Mouse (Mus musculus): Measurements from ENCODE around the gene Ppan. TPM values are rescaled to one million over a fixed set of nuclear protein-coding genes. Genes with fewer than 3 reads are reported as not detected.

Ppan gene
- polyA plus RNA-seq (2015; fragmentation: Nextera tagmentation; extraction: Ambion mirVana) = 57.3 and 64.1 TPM in 2 replicates

- H3K4me2 ChIP-seq (ENCODE audit: low read depth, low read length) = peak within 1 kb of the TSS; percentile 88
- under 1% methylated on average over 41 of the region's 43 CpGs for WGBS
- H3K27ac ChIP-seq (ENCODE audit: low read length) = peak within 1 kb of the TSS; percentile 95
- H3K36me3 ChIP-seq (ENCODE audit: control insufficient read depth, insufficient read depth, low read length) = peaks cover 32% of the 10 kb centered on the region
- H3K27me3 ChIP-seq (ENCODE audit: control insufficient read depth, insufficient read depth, low read depth, low read length) = no peaks in the 10 kb centered on the region
- peak within 1 kb of the TSS; percentile 93 for H3K4me3 ChIP-seq (ENCODE audit: low read length)
- peak within 1 kb of the TSS; percentile 93 for H3K9ac ChIP-seq (ENCODE audit: low read length)
- ATAC-seq (ENCODE audit: low read depth) = peak; percentile 97
- H3K9me3 ChIP-seq (ENCODE audit: control insufficient read depth, low read length) = no peaks in the 10 kb centered on the region
- peaks cover 5% of the 10 kb centered on the region for H3K4me1 ChIP-seq (replicated peaks; ENCODE audit: control insufficient read depth, insufficient read depth, low read length)
Measured at GRCm38 (mm10) chr9:20887704-20888385, at the start of gene Ppan. Gene Ppan, plus strand, starts transcription at chr9:20888175.

GRCm38 (mm10) chr9:20838931-20839330, 49.0 kb upstream of the Ppan start:
- no peak overlapping the region for H3K4me3 ChIP-seq (ENCODE audit: low read length)
- ATAC-seq (ENCODE audit: low read depth) = no peak

GRCm38 (mm10) chr9:20842211-20842610, 45.8 kb upstream of the Ppan start:
- WGBS = 42% methylated on average over 4 of the region's 4 CpGs
- Histone ChIP-seq H3K4me2 (ENCODE audit: low read depth, low read length) (no peak overlapping the region), H3K4me3 (ENCODE audit: low read length) (no peak overlapping the region), H3K4me1 (replicated peaks; ENCODE audit: control insufficient read depth, insufficient read depth, low read length) (no peaks in the 10 kb centered on the region), H3K9ac (ENCODE audit: low read length) (no peak overlapping the region), H3K36me3 (ENCODE audit: control insufficient read depth, insufficient read depth, low read length) (no peaks in the 10 kb centered on the region), H3K27ac (ENCODE audit: low read length) (no peak overlapping the region), H3K27me3 (ENCODE audit: control insufficient read depth, insufficient read depth, low read depth, low read length) (no peaks in the 10 kb centered on the region), H3K9me3 (ENCODE audit: control insufficient read depth, low read length) (no peaks in the 10 kb centered on the region)
- ATAC-seq (ENCODE audit: low read depth) = no peak

More at GRCm38 (mm10) chr9:20838931-20839330, 49.0 kb upstream of the Ppan start:
- 46% methylated on average over 6 of the region's 6 CpGs for WGBS
- no peaks in the 10 kb centered on the region for H3K27me3 ChIP-seq (ENCODE audit: control insufficient read depth, insufficient read depth, low read depth, low read length)
- H3K27ac ChIP-seq (ENCODE audit: low read length) = no peak overlapping the region
- no peaks in the 10 kb centered on the region for H3K4me1 ChIP-seq (replicated peaks; ENCODE audit: control insufficient read depth, insufficient read depth, low read length)
- no peak overlapping the region for H3K9ac ChIP-seq (ENCODE audit: low read length)
- no peaks in the 10 kb centered on the region for H3K36me3 ChIP-seq (ENCODE audit: control insufficient read depth, insufficient read depth, low read length)
- H3K9me3 ChIP-seq (ENCODE audit: control insufficient read depth, low read length) = no peaks in the 10 kb centered on the region
- no peak overlapping the region for H3K4me2 ChIP-seq (ENCODE audit: low read depth, low read length)

- Histone ChIP-seq H3K27me3 (ENCODE audit: control insufficient read depth, insufficient read depth, low read depth, low read length) (no peaks in the 10 kb centered on the region), H3K36me3 (ENCODE audit: control insufficient read depth, insufficient read depth, low read length) (no peaks in the 10 kb centered on the region), H3K9ac (ENCODE audit: low read length) (no peak overlapping the region), H3K4me2 (ENCODE audit: low read depth, low read length) (no peak overlapping the region), H3K9me3 (ENCODE audit: control insufficient read depth, low read length) (no peaks in the 10 kb centered on the region), H3K27ac (ENCODE audit: low read length) (no peak overlapping the region), H3K4me3 (ENCODE audit: low read length) (no peak overlapping the region), H3K4me1 (replicated peaks; ENCODE audit: control insufficient read depth, insufficient read depth, low read length) (no peaks in the 10 kb centered on the region)
- WGBS = 35% methylated on average over 2 of the region's 2 CpGs
- no peak for ATAC-seq (ENCODE audit: low read depth)
Measured at GRCm38 (mm10) chr9:20842670-20843069, 45.3 kb upstream of the Ppan start.

- 85% methylated on average over 2 of the region's 2 CpGs for WGBS
- no peaks in the 10 kb centered on the region for H3K27me3 ChIP-seq (ENCODE audit: control insufficient read depth, insufficient read depth, low read depth, low read length)
- H3K4me2 ChIP-seq (ENCODE audit: low read depth, low read length) = no peak overlapping the region
- no peak overlapping the region for H3K4me3 ChIP-seq (ENCODE audit: low read length)
- no peaks in the 10 kb centered on the region for H3K36me3 ChIP-seq (ENCODE audit: control insufficient read depth, insufficient read depth, low read length)
- no peak overlapping the region for H3K27ac ChIP-seq (ENCODE audit: low read length)
- no peak for ATAC-seq (ENCODE audit: low read depth)
- H3K9me3 ChIP-seq (ENCODE audit: control insufficient read depth, low read length) = no peaks in the 10 kb centered on the region
- no peak overlapping the region for H3K9ac ChIP-seq (ENCODE audit: low read length)
- no peaks in the 10 kb centered on the region for H3K4me1 ChIP-seq (replicated peaks; ENCODE audit: control insufficient read depth, insufficient read depth, low read length)
Measured at GRCm38 (mm10) chr9:20850179-20850578, 37.8 kb upstream of the Ppan start.

GRCm38 (mm10) chr9:20857131-20857530, 30.8 kb upstream of the Ppan start:
- H3K9ac ChIP-seq (ENCODE audit: low read length) = no peak overlapping the region
- no peaks in the 10 kb centered on the region for H3K4me1 ChIP-seq (replicated peaks; ENCODE audit: control insufficient read depth, insufficient read depth, low read length)
- WGBS = 5% methylated on average over 6 of the region's 6 CpGs
- no peak overlapping the region for H3K4me2 ChIP-seq (ENCODE audit: low read depth, low read length)
- no peak overlapping the region for H3K27ac ChIP-seq (ENCODE audit: low read length)
- no peaks in the 10 kb centered on the region for H3K9me3 ChIP-seq (ENCODE audit: control insufficient read depth, low read length)
- no peaks in the 10 kb centered on the region for H3K27me3 ChIP-seq (ENCODE audit: control insufficient read depth, insufficient read depth, low read depth, low read length)
- no peaks in the 10 kb centered on the region for H3K36me3 ChIP-seq (ENCODE audit: control insufficient read depth, insufficient read depth, low read length)
- no peak overlapping the region for H3K4me3 ChIP-seq (ENCODE audit: low read length)
- ATAC-seq (ENCODE audit: low read depth) = no peak

- ATAC-seq (ENCODE audit: low read depth) = no peak
- H3K4me2 ChIP-seq (ENCODE audit: low read depth, low read length) = no peak overlapping the region
- 37% methylated on average over 6 of the region's 6 CpGs for WGBS
Measured at GRCm38 (mm10) chr9:20859926-20860325, 28.0 kb upstream of the Ppan start.

GRCm38 (mm10) chr9:20861821-20862220, 26.2 kb upstream of the Ppan start:
- 8% methylated on average over 4 of the region's 4 CpGs for WGBS
- Histone ChIP-seq H3K27ac (ENCODE audit: low read length) (no peak overlapping the region), H3K27me3 (ENCODE audit: control insufficient read depth, insufficient read depth, low read depth, low read length) (no peaks in the 10 kb centered on the region), H3K9me3 (ENCODE audit: control insufficient read depth, low read length) (no peaks in the 10 kb centered on the region), H3K4me1 (replicated peaks; ENCODE audit: control insufficient read depth, insufficient read depth, low read length) (no peaks in the 10 kb centered on the region), H3K36me3 (ENCODE audit: control insufficient read depth, insufficient read depth, low read length) (no peaks in the 10 kb centered on the region), H3K9ac (ENCODE audit: low read length) (no peak overlapping the region), H3K4me2 (ENCODE audit: low read depth, low read length) (no peak overlapping the region), H3K4me3 (ENCODE audit: low read length) (no peak overlapping the region)
- ATAC-seq (ENCODE audit: low read depth) = no peak

More at GRCm38 (mm10) chr9:20859926-20860325, 28.0 kb upstream of the Ppan start:
- Histone ChIP-seq H3K4me3 (ENCODE audit: low read length) (no peak overlapping the region), H3K27ac (ENCODE audit: low read length) (no peak overlapping the region), H3K27me3 (ENCODE audit: control insufficient read depth, insufficient read depth, low read depth, low read length) (no peaks in the 10 kb centered on the region), H3K36me3 (ENCODE audit: control insufficient read depth, insufficient read depth, low read length) (no peaks in the 10 kb centered on the region), H3K9ac (ENCODE audit: low read length) (no peak overlapping the region), H3K9me3 (ENCODE audit: control insufficient read depth, low read length) (no peaks in the 10 kb centered on the region), H3K4me1 (replicated peaks; ENCODE audit: control insufficient read depth, insufficient read depth, low read length) (no peaks in the 10 kb centered on the region)

- Histone ChIP-seq H3K4me3 (ENCODE audit: low read length) (no peak overlapping the region), H3K36me3 (ENCODE audit: control insufficient read depth, insufficient read depth, low read length) (no peaks in the 10 kb centered on the region), H3K4me1 (replicated peaks; ENCODE audit: control insufficient read depth, insufficient read depth, low read length) (no peaks in the 10 kb centered on the region), H3K4me2 (ENCODE audit: low read depth, low read length) (no peak overlapping the region), H3K9me3 (ENCODE audit: control insufficient read depth, low read length) (no peaks in the 10 kb centered on the region), H3K9ac (ENCODE audit: low read length) (no peak overlapping the region), H3K27me3 (ENCODE audit: control insufficient read depth, insufficient read depth, low read depth, low read length) (no peaks in the 10 kb centered on the region), H3K27ac (ENCODE audit: low read length) (no peak overlapping the region)
- 53% methylated on average over 4 of the region's 4 CpGs for WGBS
- no peak for ATAC-seq (ENCODE audit: low read depth)
Measured at GRCm38 (mm10) chr9:20862225-20862624, 25.8 kb upstream of the Ppan start.

Measured in lung, embryonic 16.5 days (tissue).